Mouse (Mus musculus) CD8-positive naive resting alpha-beta T cell, adult 2 months (primary cell): ENCODE results near the gene Fgfr1op.
"Not testable (repeated sequence)": the region's sequence is repeated elsewhere in the genome, so short reads cannot be mapped to it uniquely, and the experiment has no call there.

Experiments
- DNase-seq, 2 experiments: peaks; one replicate each; pipeline ENCODE4 v3.0.0; 2022; ENCODE audit warnings: low read depth in 2 of 2, low spot score in 2 of 2

Fgfr1op gene

DNA sequence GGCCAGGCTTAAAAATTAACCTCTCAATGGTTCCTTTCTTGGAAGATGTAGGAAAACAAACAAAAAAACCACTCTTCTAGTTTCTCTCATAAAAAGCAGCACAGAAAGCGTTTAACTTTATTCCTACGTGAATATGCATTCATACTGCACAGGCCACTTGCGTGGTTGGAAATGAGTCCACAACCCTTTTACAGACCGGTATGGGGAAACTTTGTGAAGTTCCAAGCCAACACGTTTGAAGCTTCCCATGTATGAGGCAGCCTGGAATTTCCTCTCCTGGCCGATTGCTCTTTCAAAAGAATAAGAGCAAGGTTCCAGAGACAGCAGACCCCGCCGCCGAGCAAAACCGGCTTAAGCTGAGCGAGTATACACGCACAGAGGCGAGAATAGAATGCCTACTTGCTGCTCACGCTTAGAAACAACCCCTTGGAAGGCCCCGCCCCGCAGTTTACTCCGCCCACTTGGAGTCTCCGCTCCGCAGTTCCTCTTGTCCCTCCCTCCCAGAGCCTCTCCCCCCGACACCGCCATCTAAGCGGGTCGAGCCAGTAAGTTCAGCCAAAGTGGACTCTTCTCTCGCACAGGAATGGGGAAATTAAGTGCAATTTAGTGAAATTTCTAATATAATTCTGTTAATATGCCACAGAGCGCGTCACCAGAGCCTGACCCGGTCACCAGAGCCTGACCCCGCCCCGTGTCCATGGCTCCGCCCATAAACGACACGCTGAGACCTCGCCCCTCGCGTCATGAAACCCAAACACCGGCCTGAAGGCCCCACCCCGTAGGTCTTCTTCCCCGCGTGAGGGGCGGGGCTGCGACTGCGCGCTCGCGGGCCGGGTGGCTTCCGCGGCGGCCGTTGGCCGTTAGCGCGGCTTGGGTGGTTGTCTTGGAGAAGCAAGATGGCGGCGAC lies at the start of gene Fgfr1op:
Gene Fgfr1op (plus strand): TSS at position 801 of the 907 bp plus-strand sequence.
- DNase-seq: peak; percentile 74 to 77

DNA sequence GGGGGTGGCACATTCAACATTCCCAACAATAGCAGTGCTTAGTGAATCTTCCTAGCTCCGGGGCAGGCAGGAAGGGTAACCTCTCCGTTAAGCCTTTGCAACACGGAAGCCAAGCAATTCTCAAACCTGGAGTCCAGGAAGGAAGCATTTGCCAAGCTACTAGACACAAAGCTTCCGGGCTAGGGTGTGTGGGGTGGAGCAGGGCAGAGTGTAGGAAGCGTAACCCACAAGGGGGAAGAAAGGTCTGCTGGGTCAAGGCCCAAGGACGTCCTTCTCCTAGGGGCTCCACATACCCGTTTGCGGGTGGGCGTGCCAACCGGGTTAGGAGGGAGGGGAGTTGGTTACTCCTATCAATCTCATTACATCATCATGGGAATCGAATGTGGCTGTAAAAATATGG lies 48.9 kb upstream of the Fgfr1op start:
- DNase-seq: not testable (repeated sequence)

GRCm38 (mm10) chr17:8116928-8117327 lies 48.4 kb upstream of the Fgfr1op start:
- not testable (repeated sequence) for DNase-seq

GRCm38 (mm10) chr17:8122974-8123373 lies 42.3 kb upstream of the Fgfr1op start:
- not testable (repeated sequence) for DNase-seq

DNA sequence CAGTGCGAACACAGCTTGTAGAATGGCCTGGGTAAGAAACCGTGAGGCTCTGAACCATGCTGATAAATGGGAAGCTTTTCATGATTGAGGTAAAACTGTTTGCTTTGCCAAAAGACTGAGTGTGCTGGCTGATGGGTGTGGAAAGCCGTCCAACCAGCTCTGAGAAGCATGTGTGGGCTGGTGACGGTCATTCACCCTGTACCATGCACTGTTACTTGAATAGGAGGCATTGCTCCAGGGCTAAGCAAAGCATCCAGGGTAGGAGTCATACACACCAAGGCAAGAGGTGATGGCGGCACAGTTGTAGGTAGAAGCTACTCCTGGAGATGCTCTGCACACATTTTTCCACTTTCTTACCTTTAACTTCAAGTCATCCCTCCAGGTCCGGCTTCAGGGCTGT lies 40.7 kb upstream of the Fgfr1op start:
- DNase-seq: not testable (repeated sequence)

DNA sequence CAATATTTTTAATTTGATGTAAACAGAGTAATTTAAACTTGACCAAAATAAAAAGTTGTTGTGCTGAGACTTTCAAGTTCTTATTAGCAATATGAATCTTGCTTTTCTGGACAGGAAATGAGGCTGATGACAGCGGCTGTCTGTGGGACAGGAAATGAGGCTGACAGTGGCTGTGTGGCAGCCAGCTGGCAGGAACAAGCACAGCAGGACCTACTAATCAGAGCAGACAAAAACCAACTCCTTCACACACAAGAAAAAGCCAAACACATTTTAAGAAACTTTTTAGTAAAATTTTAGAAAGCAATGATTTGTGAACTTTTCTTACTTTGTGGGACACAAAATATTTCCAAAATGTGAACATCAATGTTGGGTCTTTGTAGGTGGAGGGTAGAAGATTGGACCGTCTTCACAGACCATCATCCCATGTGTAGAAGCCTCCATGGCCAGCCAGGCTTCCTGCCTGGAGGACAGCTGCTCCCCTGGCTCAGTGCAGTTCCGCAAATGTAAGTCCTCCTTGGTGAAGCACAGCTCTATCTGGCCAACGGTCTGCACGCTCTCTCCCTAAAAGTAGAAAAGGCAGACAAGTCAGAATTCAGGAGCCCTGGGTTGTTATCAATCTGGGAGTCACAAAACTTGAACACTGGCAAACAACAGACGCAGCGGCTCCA lies 36.8 kb upstream of the Fgfr1op start:
- DNase-seq: not testable (repeated sequence)

GRCm38 (mm10) chr17:8129578-8129977 lies 35.7 kb upstream of the Fgfr1op start:
- not testable (repeated sequence) for DNase-seq

DNA sequence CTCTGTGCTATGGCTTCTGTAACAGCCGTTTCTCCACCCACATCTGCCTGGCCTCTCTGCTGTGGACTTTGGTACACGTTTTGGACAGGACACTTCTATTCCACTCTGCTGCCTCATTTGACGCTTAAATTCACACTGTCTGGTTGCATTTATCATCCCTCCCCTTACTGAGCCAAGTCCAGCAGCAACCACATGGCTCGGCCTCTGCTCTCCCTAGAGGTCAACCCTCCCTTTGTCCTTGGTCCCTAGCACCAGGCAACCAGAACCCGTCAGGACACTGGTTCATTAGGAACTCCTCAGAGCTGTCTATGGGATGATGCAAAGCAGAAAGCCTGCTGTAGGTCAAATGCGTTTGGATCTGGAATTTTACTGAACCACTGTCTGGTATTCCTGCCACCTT lies 34.5 kb upstream of the Fgfr1op start:
- not testable (repeated sequence) for DNase-seq

GRCm38 (mm10) chr17:8138116-8138515 lies 27.2 kb upstream of the Fgfr1op start:
- not testable (repeated sequence) for DNase-seq

DNA sequence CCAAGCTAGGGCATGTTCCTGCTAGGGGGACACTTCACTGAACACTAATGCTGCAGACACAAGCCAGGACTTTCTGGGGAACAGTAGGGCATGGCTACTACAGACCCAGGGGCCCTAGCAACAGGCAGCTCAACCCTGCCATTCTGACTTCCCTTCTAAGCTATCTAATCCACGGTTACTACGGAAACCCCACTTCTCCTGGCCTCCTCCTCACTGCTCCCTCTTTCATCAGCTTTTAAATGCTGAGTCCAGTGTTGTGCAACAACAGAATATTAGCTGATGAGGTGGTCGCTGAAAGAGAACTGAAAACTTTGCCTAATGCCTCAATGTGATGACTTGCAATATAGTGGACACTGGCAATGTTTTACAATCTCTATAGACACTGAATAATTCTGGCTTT lies 25.1 kb upstream of the Fgfr1op start:
- not testable (repeated sequence) for DNase-seq

GRCm38 (mm10) chr17:8143802-8144673 lies 21.3 kb upstream of the Fgfr1op start:
- DNase-seq: not testable (repeated sequence)

DNA sequence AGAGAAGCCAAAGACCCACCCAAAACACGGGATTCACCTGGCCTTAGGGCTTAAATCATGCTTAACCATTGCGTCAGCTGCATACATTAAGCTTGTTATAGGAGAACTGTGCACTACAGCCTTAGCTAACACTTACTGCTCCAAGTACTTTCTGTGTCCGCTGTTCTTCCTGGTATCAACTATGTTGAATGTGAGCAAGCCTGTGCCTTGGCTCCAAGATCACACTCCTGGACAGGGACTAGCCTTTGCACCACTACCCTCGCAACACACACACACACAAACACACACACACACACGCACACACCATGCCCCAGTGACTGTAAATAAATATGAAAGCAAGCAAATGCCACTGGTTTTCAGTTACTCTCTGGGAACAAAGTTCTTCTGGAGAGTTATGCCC lies 18.4 kb upstream of the Fgfr1op start:
- not testable (repeated sequence) for DNase-seq

DNA sequence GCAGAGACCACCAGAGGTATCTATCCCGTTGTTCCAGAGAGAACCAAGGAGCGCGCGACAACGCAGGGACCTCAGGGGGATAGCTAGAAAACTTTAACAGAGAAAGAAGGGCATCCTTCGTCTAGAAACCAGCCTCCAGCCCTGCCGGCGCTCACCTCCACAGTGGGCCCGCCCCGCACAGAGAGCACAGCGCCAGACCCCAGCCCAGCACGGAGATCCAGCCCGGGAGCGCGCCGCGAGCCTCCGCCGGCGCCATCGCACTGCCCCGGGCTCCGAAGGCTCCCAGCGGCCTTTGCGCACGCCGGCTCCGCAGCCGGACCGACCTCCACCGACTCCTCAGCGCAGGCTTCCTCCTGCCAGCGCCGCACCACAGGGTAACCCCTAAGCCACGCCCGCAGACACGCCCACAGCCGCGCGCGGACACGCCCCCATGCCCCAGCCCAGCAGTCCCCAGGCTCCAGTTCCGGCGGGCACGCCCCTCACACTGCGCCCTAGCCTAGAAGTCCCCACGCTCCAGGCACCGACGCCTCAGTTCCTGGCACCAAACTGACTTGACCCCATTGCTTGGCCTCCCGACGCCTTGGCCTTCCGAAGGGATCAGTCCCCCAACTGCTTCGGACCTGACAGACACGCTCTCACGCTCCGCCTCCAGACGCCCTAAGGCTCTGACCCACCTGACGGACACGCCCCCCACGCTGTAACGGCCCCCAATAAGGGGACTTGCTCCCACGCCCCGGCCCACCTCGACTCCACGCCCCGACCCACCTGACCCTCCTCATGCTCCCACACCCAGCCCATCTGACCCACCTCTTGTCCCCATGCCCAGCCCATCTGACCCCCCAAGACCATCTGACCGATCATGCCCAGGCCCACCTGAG lies 17.6 kb upstream of the Fgfr1op start, which contains the start of the genes Gm49673 and Rnaset2a:
Gene Gm49673 (minus strand): TSS at position 350 of the 878 bp plus-strand sequence.
Gene Rnaset2a (minus strand): TSS at position 659 of the 878 bp plus-strand sequence.
- peak in 1 of 2 experiments; percentile 36 for DNase-seq

DNA sequence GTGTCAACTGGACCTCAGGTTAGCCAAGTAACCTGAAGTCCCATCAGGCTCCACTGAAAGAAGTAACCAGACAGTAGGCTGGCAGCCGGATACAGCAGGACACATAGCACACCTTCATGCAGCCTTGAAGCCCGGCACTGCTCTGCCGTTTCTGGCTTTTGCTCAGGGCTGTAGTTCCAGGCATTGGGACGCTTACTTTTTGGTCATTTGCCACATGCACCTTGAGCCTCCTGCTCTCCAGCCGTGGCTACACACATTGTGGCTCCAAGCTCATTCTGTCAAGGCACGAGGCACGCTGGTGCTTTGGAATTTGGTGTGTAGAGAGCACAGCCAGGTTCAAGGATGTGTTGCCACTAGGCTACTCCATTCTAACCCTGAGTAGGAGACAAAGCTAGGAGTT lies 10.3 kb upstream of the Fgfr1op start:
- not testable (repeated sequence) for DNase-seq

DNA sequence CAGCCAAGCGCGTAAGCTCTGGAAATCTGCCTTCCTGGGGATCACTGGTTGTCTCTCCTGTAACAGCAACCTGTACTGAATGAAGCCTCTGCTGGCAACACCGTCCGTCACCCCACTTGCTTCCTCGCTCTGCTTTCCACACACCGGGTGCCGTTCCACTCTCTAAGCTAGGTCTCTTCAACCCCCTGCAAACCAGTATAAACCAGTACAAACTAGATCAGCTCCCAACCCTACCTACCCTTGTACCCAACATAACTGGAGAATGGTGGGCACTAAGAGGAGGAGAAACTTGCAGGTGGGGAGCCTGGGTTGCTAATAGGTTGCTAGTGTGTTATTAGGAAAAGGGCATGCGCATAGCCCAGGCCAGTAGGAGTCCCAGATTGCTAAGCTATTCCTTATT lies 9.3 kb upstream of the Fgfr1op start:
- DNase-seq: not testable (repeated sequence)

GRCm38 (mm10) chr17:8158627-8159026 lies 6.7 kb upstream of the Fgfr1op start:
- not testable (repeated sequence) for DNase-seq

DNA sequence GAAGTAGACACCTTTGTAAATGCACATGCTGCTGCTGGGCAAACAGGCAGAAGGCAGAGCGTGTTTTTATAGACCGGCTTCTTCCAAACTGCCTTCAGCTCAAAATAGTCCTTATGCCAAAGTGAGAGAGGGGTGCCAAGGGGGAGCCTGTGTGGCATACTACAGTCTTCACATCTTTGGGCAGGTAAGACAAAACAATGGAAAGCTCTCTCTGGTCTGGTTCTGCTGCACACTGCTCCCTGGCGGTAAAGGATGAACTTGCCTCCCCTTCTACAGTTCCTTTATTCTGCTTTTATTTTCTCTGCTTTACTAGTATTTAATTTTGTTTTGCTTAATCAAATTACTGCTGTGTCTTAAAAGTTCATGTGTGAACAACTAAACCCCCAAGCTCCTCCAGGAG lies 4.3 kb upstream of the Fgfr1op start:
- DNase-seq: peak; percentile 30 to 56

- DNase-seq: peak; percentile 32 to 33
Measured at GRCm38 (mm10) chr17:8165608-8165945, 276 bp downstream of the Fgfr1op start.

DNA sequence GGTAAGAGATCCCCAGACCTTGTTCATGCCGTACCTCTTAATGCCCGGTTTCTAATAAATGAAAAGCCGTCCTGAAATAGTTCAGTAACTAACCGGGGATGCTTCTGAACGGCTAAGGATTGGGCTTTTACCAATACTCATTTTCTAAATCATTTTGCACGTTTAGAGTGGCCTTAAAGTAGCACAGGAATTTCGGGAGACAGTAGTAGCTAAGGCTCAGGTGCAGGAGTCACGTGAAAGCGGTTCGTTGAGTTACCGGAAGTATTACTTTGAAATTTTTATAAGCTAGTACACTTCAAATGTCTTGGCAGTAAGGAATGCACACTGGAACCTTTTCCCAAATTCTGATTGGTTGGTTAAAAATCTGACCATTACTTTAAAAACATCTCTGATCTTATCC lies 676 bp downstream of the Fgfr1op start:
- not testable (repeated sequence) for DNase-seq

DNA sequence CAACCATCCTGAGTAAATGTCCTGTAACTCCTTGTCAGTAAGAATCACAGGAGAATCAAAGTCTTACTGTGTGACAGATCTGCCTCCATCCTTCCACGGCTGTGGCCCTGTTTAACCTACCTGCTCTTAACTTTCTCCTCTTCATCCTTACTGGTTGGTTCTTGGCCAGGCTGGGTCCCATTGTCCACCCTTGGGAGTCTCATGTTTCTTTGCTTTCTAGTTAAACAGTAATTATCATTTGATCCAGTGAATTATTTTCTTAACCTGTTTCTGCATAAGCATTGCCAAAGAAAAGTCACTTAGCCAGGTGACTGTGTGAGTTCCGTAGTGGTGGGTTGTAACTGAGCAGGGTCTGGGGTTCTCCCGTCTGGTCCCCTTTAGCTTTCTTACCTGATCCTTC lies 1.2 kb downstream of the Fgfr1op start:
- not testable (repeated sequence) for DNase-seq
